Mouse (Mus musculus): ENCODE measurements around the gene Zfp784.

- no peak for TF ChIP-seq EP300 (IDR thresholded peaks at IDR 0.05; ENCODE audit: low read depth)
- no peak for TF ChIP-seq CTCF (IDR thresholded peaks at IDR 0.05; ENCODE audit: low read depth)
Observed at GRCm38 (mm10) chr7:5021197-5021596, 17.0 kb downstream of the Zfp784 start.

Data from heart, postnatal 0 days (tissue).